Mouse (Mus musculus): ENCODE results near the gene Hlcs. TPM values are rescaled to one million over a fixed set of nuclear protein-coding genes. Genes with fewer than 3 reads are reported as not detected.

The Hlcs gene
- polyA plus RNA-seq, 1 experiment from 2014 or later, result 8.9 TPM

DNA sequence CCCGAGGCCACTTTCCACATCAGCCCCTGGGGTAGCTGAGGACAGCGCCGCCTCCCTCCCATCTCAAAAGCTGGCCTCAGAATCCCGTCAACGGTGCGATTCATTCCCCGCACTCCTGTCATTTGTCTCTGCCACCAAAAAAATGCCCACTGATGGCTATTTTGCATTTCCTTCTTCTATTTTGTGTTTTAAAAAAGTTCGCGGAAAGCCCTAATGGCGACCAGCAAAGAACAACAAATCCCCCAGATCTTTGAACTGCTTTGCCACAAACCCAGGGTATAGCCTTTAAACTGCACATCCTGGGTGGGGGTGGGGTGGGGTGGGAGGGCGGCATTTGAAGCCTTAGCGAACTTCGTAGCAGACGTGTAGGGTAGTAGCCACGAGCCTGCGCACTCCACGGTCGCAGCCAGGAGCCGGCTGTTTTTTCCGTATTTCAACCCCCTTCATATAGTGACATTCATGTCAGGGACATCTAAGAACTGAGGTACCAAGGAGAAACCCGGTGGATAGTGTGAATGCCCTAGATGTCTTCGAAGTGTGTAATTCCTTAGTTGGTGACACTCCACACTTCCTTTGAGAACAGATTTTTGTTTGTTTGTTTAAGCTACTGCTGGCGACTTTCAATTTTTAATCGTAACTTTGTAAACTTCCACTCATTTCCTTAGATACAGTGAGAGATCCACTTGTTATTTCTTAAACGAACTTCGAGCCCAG, 218.1 kb downstream of the Hlcs start:
- peaks cover 94% of the 10 kb centered on the region for H3K27me3 ChIP-seq (ENCODE audit: insufficient read depth, low read length)
- no peak overlapping the region for H3K4me3 ChIP-seq (ENCODE audit: low read length)
- H3K27ac ChIP-seq (ENCODE audit: low read length), result no peak overlapping the region
- WGBS, result under 1% methylated on average over 26 of the region's 26 CpGs
- no peaks in the 10 kb centered on the region for H3K9me3 ChIP-seq (ENCODE audit: low read length)
- H3K4me2 ChIP-seq (replicated peaks; ENCODE audit: low read depth, low read length), result no peak overlapping the region
- no peaks in the 10 kb centered on the region for H3K36me3 ChIP-seq (ENCODE audit: insufficient read depth, low read length)
- H3K4me1 ChIP-seq (ENCODE audit: insufficient read depth, low read length), result 0 out of 2 replicates have a peak, but pooled peaks cover 5% of the 10 kb centered on the region
- ATAC-seq (ENCODE audit: low FRiP score, low TSS enrichment), result no peak
- H3K9ac ChIP-seq (replicated peaks; ENCODE audit: low read length), result no peak overlapping the region

GRCm38 (mm10) chr16:94094251-94095108, 218.9 kb downstream of the Hlcs start:
- H3K27me3 ChIP-seq (ENCODE audit: insufficient read depth, low read length), result peaks cover 94% of the 10 kb centered on the region
- no peaks in the 10 kb centered on the region for H3K36me3 ChIP-seq (ENCODE audit: insufficient read depth, low read length)
- no peak overlapping the region; the same call in 1 of the 2 replicates for H3K4me2 ChIP-seq (replicated peaks; ENCODE audit: low read depth, low read length)
- ATAC-seq (ENCODE audit: low FRiP score, low TSS enrichment), result no peak
- WGBS, result 1% methylated on average over 48 of the region's 48 CpGs
- H3K9me3 ChIP-seq (ENCODE audit: low read length), result no peaks in the 10 kb centered on the region
- 0 out of 2 replicates have a peak overlapping the region, but pooled peaks have one; percentile 26 for H3K9ac ChIP-seq (replicated peaks; ENCODE audit: low read length)
- 0 out of 2 replicates have a peak, but pooled peaks cover 5% of the 10 kb centered on the region for H3K4me1 ChIP-seq (ENCODE audit: insufficient read depth, low read length)
- H3K4me3 ChIP-seq (ENCODE audit: low read length), result no peak overlapping the region
- no peak overlapping the region for H3K27ac ChIP-seq (ENCODE audit: low read length)

- WGBS, result 2% methylated on average over 24 of the region's 24 CpGs
Observed at GRCm38 (mm10) chr16:94093151-94093863, 220.1 kb downstream of the Hlcs start.

DNA sequence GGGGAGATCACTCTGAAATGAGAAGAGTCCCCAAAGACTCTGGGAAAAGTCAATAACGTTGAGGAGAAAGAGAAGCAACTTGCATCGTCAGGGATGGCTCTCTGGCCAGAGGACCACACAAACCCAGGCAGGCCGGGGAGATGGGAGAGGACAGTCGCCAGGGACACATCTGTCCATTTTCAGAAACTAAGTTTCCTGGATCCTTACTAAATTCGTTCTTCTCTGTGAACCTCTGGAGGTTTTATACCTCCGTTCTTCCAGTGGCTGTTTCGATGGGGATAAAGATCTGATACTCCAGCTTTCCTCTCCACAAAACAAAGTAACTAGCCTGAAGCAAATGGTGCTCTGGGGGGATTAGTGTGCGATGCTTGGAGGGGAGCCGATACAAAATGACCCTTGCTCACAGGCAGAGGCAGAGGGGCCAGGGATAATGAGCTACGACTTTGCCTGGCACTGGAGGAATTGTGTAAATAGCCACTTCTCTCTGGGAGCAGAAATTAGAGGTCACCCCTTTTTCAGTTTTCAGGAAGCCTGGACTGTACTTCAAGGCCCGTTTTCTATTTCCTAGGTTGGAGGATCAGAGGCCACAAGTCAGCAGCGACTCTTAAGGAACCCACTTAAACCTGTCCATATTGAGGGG, 220.7 kb downstream of the Hlcs start:
- Histone ChIP-seq H3K36me3 (ENCODE audit: insufficient read depth, low read length) (no peaks in the 10 kb centered on the region), H3K27ac (ENCODE audit: low read length) (no peak overlapping the region; the same call in 1 of the 2 replicates), H3K9ac (replicated peaks; ENCODE audit: low read length) (no peak overlapping the region), H3K27me3 (ENCODE audit: insufficient read depth, low read length) (peaks cover 93% of the 10 kb centered on the region), H3K9me3 (ENCODE audit: low read length) (no peaks in the 10 kb centered on the region), H3K4me2 (replicated peaks; ENCODE audit: low read depth, low read length) (no peak overlapping the region), H3K4me3 (ENCODE audit: low read length) (no peak overlapping the region), H3K4me1 (ENCODE audit: insufficient read depth, low read length) (0 out of 2 replicates have a peak, but pooled peaks cover under 1% of the 10 kb centered on the region)
- no peak for ATAC-seq (ENCODE audit: low FRiP score, low TSS enrichment)
- WGBS, result 4% methylated on average over 12 of the region's 12 CpGs

More at GRCm38 (mm10) chr16:94093151-94093863, 220.1 kb downstream of the Hlcs start:
- Histone ChIP-seq H3K27me3 (ENCODE audit: insufficient read depth, low read length) (peaks cover 93% of the 10 kb centered on the region), H3K4me1 (ENCODE audit: insufficient read depth, low read length) (0 out of 2 replicates have a peak, but pooled peaks cover 5% of the 10 kb centered on the region), H3K9ac (replicated peaks; ENCODE audit: low read length) (no peak overlapping the region), H3K9me3 (ENCODE audit: low read length) (no peaks in the 10 kb centered on the region), H3K27ac (ENCODE audit: low read length) (no peak overlapping the region; the same call in 1 of the 2 replicates), H3K4me2 (replicated peaks; ENCODE audit: low read depth, low read length) (no peak overlapping the region), H3K36me3 (ENCODE audit: insufficient read depth, low read length) (no peaks in the 10 kb centered on the region), H3K4me3 (ENCODE audit: low read length) (no peak overlapping the region)
- no peak for ATAC-seq (ENCODE audit: low FRiP score, low TSS enrichment)

GRCm38 (mm10) chr16:94088819-94089692, 224.3 kb downstream of the Hlcs start:
- no peak overlapping the region for H3K9ac ChIP-seq (replicated peaks; ENCODE audit: low read length)
- ATAC-seq (ENCODE audit: low FRiP score, low TSS enrichment), result no peak
- H3K27ac ChIP-seq (ENCODE audit: low read length), result no peak overlapping the region
- no peak overlapping the region for H3K4me2 ChIP-seq (replicated peaks; ENCODE audit: low read depth, low read length)
- peaks cover 96% of the 10 kb centered on the region for H3K27me3 ChIP-seq (ENCODE audit: insufficient read depth, low read length)
- 6% methylated on average over 14 of the region's 14 CpGs for WGBS
- H3K36me3 ChIP-seq (ENCODE audit: insufficient read depth, low read length), result no peaks in the 10 kb centered on the region
- peak overlapping the region; percentile 10; the same call in 1 of the 2 replicates for H3K4me3 ChIP-seq (ENCODE audit: low read length)
- H3K4me1 ChIP-seq (ENCODE audit: insufficient read depth, low read length), result peaks cover 18% of the 10 kb centered on the region
- H3K9me3 ChIP-seq (ENCODE audit: low read length), result no peaks in the 10 kb centered on the region

DNA sequence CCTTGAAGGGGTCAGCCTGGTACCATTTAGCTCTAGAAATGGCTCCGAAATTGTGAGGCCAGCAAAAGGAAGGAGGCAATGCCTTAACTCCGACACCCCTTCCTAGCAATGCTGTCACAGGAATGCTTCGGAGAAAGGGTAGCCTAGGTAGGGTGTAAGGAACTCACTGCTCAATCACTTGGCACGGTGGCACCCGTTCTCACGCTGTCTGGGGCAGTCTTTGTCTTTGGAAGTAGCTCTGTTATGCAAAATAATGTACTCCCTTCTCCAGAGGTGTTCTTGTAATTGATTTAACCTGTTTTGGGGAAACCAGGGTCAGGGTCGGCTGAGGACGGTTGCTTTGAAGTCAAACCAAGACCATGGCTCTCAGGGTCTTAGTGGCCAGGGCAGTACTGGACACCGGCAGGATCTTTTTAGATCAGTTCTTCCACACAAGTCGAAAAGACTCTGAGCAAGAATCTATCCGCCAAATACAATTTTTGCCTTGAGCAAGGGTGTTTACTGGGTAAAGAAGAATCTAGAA, 225.1 kb downstream of the Hlcs start:
- Histone ChIP-seq H3K36me3 (ENCODE audit: insufficient read depth, low read length) (no peaks in the 10 kb centered on the region), H3K9ac (replicated peaks; ENCODE audit: low read length) (no peak overlapping the region), H3K4me1 (ENCODE audit: insufficient read depth, low read length) (peaks cover 18% of the 10 kb centered on the region), H3K27me3 (ENCODE audit: insufficient read depth, low read length) (peaks cover 96% of the 10 kb centered on the region), H3K27ac (ENCODE audit: low read length) (no peak overlapping the region), H3K4me2 (replicated peaks; ENCODE audit: low read depth, low read length) (no peak overlapping the region), H3K9me3 (ENCODE audit: low read length) (no peaks in the 10 kb centered on the region), H3K4me3 (ENCODE audit: low read length) (peak overlapping the region; percentile 10)
- 2% methylated on average over 11 of the region's 11 CpGs for WGBS
- ATAC-seq (ENCODE audit: low FRiP score, low TSS enrichment), result no peak

- no peak overlapping the region for H3K27ac ChIP-seq (ENCODE audit: low read length)
- H3K4me3 ChIP-seq (ENCODE audit: low read length), result peak overlapping the region; percentile 20
- no peak for ATAC-seq (ENCODE audit: low FRiP score, low TSS enrichment)
Observed at GRCm38 (mm10) chr16:94087570-94088225, 225.7 kb downstream of the Hlcs start.

More at GRCm38 (mm10) chr16:94087570-94088225, 225.7 kb downstream of the Hlcs start:
- Histone ChIP-seq H3K4me2 (replicated peaks; ENCODE audit: low read depth, low read length) (no peak overlapping the region; the same call in 1 of the 2 replicates), H3K4me1 (ENCODE audit: insufficient read depth, low read length) (peaks cover 18% of the 10 kb centered on the region), H3K9ac (replicated peaks; ENCODE audit: low read length) (no peak overlapping the region), H3K36me3 (ENCODE audit: insufficient read depth, low read length) (no peaks in the 10 kb centered on the region), H3K27me3 (ENCODE audit: insufficient read depth, low read length) (peaks cover 96% of the 10 kb centered on the region), H3K9me3 (ENCODE audit: low read length) (no peaks in the 10 kb centered on the region)
- 5% methylated on average over 16 of the region's 16 CpGs for WGBS

All from kidney, embryonic 16.5 days (tissue).